Mouse (Mus musculus): ENCODE data around the gene Pan3. TPM values are rescaled to one million over a fixed set of nuclear protein-coding genes. Genes with fewer than 3 reads are reported as not detected.
"Not testable (repeated sequence)": the region's sequence is repeated elsewhere in the genome, so short reads cannot be mapped to it uniquely, and the experiment has no call there.

The Pan3 gene
- polyA plus RNA-seq, 1 experiment from 2014 or later, result 53.7 TPM

DNA sequence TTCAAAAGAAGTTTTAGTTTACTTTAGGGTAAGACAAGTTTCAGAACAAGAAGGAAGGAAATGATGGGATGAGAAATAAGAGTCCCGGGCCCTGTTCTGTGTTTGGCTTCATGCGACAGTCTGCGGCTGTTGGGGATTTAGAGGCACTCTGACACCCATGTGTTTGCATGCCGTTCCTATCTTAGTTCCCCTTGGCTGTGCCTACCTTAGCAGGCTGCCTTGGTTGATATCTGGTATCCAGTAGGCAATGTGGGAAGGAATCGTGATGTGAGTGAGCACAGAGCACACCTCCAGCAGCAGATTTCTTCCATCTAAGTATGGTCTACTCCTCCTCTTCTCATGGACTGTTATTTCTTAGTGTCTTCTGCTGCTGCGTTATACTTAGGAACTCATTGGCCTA lies 102.1 kb downstream of the Pan3 start:
- Histone ChIP-seq H3K27me3 (ENCODE audit: control insufficient read depth, insufficient read depth, low read length) (no peaks in the 10 kb centered on the region), H3K9ac (ENCODE audit: low read length) (no peak overlapping the region), H3K36me3 (ENCODE audit: control insufficient read depth, insufficient read depth, low read length) (peaks cover 3% of the 10 kb centered on the region), H3K4me1 (ENCODE audit: control insufficient read depth, insufficient read depth, low read length) (no peaks in the 10 kb centered on the region), H3K4me2 (ENCODE audit: low read depth, severe bottlenecking) (no peak overlapping the region), H3K9me3 (ENCODE audit: control insufficient read depth, low read length) (no peaks in the 10 kb centered on the region), H3K27ac (replicated peaks; ENCODE audit: low read depth, low read length) (no peak overlapping the region), H3K4me3 (ENCODE audit: low read depth, low read length) (no peak overlapping the region)
- 96% methylated on average over 6 of the region's 6 CpGs for WGBS
- ATAC-seq (ENCODE audit: insufficient number of reproducible peaks, low FRiP score, low TSS enrichment, low read depth) (no peak), DNase-seq (ENCODE audit: low spot score) (no peak)

DNA sequence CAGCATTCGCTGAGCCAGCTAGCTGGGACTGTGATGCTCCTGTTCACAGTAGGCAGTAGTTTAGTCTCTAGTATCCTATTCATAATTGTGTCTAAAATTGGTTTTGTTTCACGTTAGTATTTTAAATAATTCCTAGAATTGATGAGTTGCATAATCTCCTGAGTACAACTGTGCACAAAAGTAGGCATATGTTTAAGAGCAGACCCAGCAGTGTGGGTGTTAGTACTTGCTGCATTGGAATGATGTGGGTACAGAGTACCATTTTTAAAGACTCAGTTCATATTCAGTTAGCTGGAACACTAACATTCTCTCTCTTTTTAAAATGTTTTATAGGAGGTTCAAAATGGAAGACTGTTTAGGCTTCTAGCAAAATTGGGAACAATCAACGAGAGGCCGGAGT lies 109.4 kb downstream of the Pan3 start:
- ATAC-seq (ENCODE audit: insufficient number of reproducible peaks, low FRiP score, low TSS enrichment, low read depth) (no peak), DNase-seq (ENCODE audit: low spot score) (no peak)
- no peak overlapping the region for H3K9ac ChIP-seq (ENCODE audit: low read length)
- no peak overlapping the region for H3K4me3 ChIP-seq (ENCODE audit: low read depth, low read length)
- H3K9me3 ChIP-seq (ENCODE audit: control insufficient read depth, low read length), result no peaks in the 10 kb centered on the region
- no peak overlapping the region for H3K27ac ChIP-seq (replicated peaks; ENCODE audit: low read depth, low read length)
- no peaks in the 10 kb centered on the region for H3K4me1 ChIP-seq (ENCODE audit: control insufficient read depth, insufficient read depth, low read length)
- 97% methylated on average over 4 of the region's 4 CpGs for WGBS
- H3K27me3 ChIP-seq (ENCODE audit: control insufficient read depth, insufficient read depth, low read length), result no peaks in the 10 kb centered on the region
- H3K36me3 ChIP-seq (ENCODE audit: control insufficient read depth, insufficient read depth, low read length), result peaks cover 5% of the 10 kb centered on the region
- no peak overlapping the region for H3K4me2 ChIP-seq (ENCODE audit: low read depth, severe bottlenecking)

GRCm38 (mm10) chr5:147539815-147540214 lies 109.9 kb downstream of the Pan3 start:
- Histone ChIP-seq H3K9me3 (ENCODE audit: control insufficient read depth, low read length) (no peaks in the 10 kb centered on the region), H3K4me3 (ENCODE audit: low read depth, low read length) (no peak overlapping the region), H3K27ac (replicated peaks; ENCODE audit: low read depth, low read length) (no peak overlapping the region), H3K27me3 (ENCODE audit: control insufficient read depth, insufficient read depth, low read length) (no peaks in the 10 kb centered on the region), H3K9ac (ENCODE audit: low read length) (no peak overlapping the region), H3K4me1 (ENCODE audit: control insufficient read depth, insufficient read depth, low read length) (no peaks in the 10 kb centered on the region), H3K36me3 (ENCODE audit: control insufficient read depth, insufficient read depth, low read length) (peaks cover 6% of the 10 kb centered on the region), H3K4me2 (ENCODE audit: low read depth, severe bottlenecking) (no peak overlapping the region)
- WGBS, result 91% methylated on average over 4 of the region's 4 CpGs
- DNase-seq (ENCODE audit: low spot score) (no peak), ATAC-seq (ENCODE audit: insufficient number of reproducible peaks, low FRiP score, low TSS enrichment, low read depth) (no peak)

DNA sequence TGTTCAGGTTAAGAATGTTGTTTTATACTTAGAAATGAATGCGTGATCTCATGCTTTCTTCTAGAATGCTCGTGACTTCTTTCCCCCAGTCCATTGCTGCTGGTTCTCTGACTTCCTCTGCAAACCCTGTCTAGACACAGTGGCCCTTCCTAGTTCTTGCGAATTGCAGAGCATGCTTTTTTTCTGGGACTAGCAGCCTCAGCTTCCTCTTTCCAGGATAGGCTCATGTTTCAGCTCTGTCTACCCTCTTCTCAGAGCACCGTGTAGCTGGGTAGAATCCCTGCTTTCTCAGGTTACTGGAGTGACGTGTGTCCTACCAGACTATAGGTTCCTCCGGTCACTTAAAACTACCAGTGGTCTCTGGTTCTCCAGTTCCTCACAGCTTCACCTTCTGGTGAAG lies 112.3 kb downstream of the Pan3 start:
- Histone ChIP-seq H3K27me3 (ENCODE audit: control insufficient read depth, insufficient read depth, low read length) (no peaks in the 10 kb centered on the region), H3K36me3 (ENCODE audit: control insufficient read depth, insufficient read depth, low read length) (peaks cover 4% of the 10 kb centered on the region), H3K27ac (replicated peaks; ENCODE audit: low read depth, low read length) (no peak overlapping the region), H3K4me1 (ENCODE audit: control insufficient read depth, insufficient read depth, low read length) (no peaks in the 10 kb centered on the region), H3K9ac (ENCODE audit: low read length) (no peak overlapping the region), H3K4me3 (ENCODE audit: low read depth, low read length) (no peak overlapping the region), H3K9me3 (ENCODE audit: control insufficient read depth, low read length) (no peaks in the 10 kb centered on the region), H3K4me2 (ENCODE audit: low read depth, severe bottlenecking) (no peak overlapping the region)
- no peak for DNase-seq (ENCODE audit: low spot score)
- WGBS, result 72% methylated on average over 6 of the region's 6 CpGs
- ATAC-seq (ENCODE audit: insufficient number of reproducible peaks, low FRiP score, low TSS enrichment, low read depth), result no peak

DNA sequence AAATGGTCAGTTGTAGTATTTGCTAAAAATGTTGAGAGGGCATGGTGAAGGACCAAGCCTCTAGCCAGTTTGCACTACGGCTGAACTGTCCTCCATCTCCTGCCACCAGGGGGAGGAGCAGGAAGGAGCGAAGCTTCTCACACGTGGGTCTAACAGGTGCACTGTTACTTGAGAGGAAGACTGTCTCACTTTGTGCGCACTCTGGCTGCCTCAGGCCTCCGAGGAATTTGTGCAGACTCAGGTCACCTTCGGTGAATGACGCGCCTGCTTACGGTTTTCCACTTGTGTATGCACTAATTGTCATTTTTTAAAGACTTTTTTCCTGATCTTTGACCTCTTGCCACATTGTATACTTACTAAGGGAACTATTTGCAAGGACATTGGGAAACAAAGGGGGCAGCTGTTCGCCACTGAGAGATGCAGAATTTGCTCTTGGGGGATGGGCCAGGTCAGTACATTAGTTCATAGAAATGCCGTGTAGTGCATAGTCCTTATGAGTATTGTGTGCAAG lies 115.8 kb downstream of the Pan3 start:
- H3K36me3 ChIP-seq (ENCODE audit: control insufficient read depth, insufficient read depth, low read length), result peaks cover 8% of the 10 kb centered on the region
- H3K4me3 ChIP-seq (ENCODE audit: low read depth, low read length), result no peak overlapping the region
- H3K9ac ChIP-seq (ENCODE audit: low read length), result no peak overlapping the region
- H3K27me3 ChIP-seq (ENCODE audit: control insufficient read depth, insufficient read depth, low read length), result no peaks in the 10 kb centered on the region
- no peak for ATAC-seq (ENCODE audit: insufficient number of reproducible peaks, low FRiP score, low TSS enrichment, low read depth)
- no peak overlapping the region for H3K27ac ChIP-seq (replicated peaks; ENCODE audit: low read depth, low read length)
- H3K4me2 ChIP-seq (ENCODE audit: low read depth, severe bottlenecking), result no peak overlapping the region
- WGBS, result 75% methylated on average over 11 of the region's 11 CpGs
- no peak for DNase-seq (ENCODE audit: low spot score)
- no peaks in the 10 kb centered on the region for H3K4me1 ChIP-seq (ENCODE audit: control insufficient read depth, insufficient read depth, low read length)
- H3K9me3 ChIP-seq (ENCODE audit: control insufficient read depth, low read length), result no peaks in the 10 kb centered on the region

DNA sequence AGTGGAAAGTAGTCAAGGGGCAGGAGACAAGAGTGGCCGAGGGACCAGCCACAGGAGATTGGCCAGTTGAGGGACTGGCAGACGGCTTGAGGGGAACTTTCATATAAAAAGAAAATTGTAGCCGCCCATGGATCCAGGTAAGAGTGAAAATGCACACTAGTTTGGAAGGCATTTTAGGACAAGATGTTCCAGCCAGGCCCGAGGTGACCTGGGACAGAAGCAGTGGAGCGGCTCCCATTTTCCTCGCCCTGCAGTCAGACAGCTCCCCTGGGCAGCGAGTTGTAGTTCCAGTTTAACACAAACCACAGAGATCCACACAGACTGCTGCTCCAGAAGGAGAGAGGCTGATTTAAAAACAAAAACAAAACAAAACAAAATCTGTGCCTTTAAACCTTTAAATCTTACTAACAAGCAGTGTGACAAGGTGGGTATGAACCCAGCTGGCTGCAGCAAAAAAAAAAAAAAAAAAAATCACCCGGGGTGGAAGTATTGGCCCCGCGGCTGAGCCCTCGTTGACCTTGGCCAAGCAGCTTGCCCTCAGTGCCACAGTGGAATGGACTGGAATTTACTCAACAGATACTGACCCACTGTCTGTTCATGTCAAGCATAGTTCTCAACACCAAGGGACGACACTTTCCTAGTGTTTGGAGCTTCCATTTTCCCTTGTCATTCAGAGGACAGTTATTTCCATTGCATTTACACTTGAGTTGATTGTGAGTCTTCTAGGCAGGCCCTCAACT lies 119.2 kb downstream of the Pan3 start:
- H3K9ac ChIP-seq (ENCODE audit: low read length), result no peak overlapping the region
- peaks cover 9% of the 10 kb centered on the region for H3K4me1 ChIP-seq (ENCODE audit: control insufficient read depth, insufficient read depth, low read length)
- no peaks in the 10 kb centered on the region for H3K9me3 ChIP-seq (ENCODE audit: control insufficient read depth, low read length)
- DNase-seq (ENCODE audit: low spot score) (no peak), ATAC-seq (ENCODE audit: insufficient number of reproducible peaks, low FRiP score, low TSS enrichment, low read depth) (no peak)
- WGBS, result 88% methylated on average over 12 of the region's 12 CpGs
- H3K36me3 ChIP-seq (ENCODE audit: control insufficient read depth, insufficient read depth, low read length), result peaks cover 7% of the 10 kb centered on the region
- H3K4me3 ChIP-seq (ENCODE audit: low read depth, low read length), result no peak overlapping the region
- no peak overlapping the region for H3K4me2 ChIP-seq (ENCODE audit: low read depth, severe bottlenecking)
- no peak overlapping the region for H3K27ac ChIP-seq (replicated peaks; ENCODE audit: low read depth, low read length)
- H3K27me3 ChIP-seq (ENCODE audit: control insufficient read depth, insufficient read depth, low read length), result no peaks in the 10 kb centered on the region

DNA sequence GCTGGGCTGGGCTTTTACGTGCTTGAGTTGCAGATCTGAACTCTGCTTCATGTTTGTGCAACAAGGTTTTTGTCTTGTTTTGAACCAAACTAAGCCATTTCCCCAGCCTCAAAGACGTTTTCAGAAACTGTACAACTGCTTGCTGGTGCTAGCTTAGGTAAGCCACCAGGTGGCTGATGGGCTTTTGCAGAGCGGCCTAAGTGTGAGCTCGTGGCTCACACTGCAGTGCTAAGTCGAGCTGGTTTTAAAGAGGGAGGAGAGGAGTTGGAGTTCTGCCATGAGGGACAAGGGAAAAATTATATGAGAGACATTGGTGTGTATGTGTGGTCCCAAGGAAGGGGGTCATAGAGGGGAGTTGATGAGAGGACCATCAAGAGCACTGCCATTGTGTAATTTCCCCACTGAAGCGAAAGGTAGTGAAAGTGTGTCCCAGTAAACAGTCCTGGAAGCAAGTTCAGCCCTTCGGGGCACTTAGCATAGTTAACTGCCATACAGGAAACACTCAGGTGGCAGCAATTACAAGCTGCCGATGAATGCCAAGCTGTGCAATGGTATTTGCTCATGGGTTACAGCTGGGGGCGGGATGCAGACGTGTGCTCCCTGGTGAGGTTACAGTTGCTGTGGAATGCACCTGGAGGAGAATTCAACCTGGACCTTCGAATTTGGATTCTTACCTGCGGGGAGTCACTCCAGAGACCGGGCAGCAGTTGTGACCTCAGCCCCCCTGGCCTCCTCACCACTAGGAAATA lies 122.1 kb downstream of the Pan3 start:
- H3K27me3 ChIP-seq (ENCODE audit: control insufficient read depth, insufficient read depth, low read length), result no peaks in the 10 kb centered on the region
- H3K4me2 ChIP-seq (ENCODE audit: low read depth, severe bottlenecking), result no peak overlapping the region
- H3K4me1 ChIP-seq (ENCODE audit: control insufficient read depth, insufficient read depth, low read length), result peaks cover 12% of the 10 kb centered on the region
- WGBS, result 66% methylated on average over 13 of the region's 13 CpGs
- H3K27ac ChIP-seq (replicated peaks; ENCODE audit: low read depth, low read length), result no peak overlapping the region
- DNase-seq (ENCODE audit: low spot score) (no peak), ATAC-seq (ENCODE audit: insufficient number of reproducible peaks, low FRiP score, low TSS enrichment, low read depth) (no peak)
- H3K9me3 ChIP-seq (ENCODE audit: control insufficient read depth, low read length), result no peaks in the 10 kb centered on the region
- no peak overlapping the region for H3K4me3 ChIP-seq (ENCODE audit: low read depth, low read length)
- H3K36me3 ChIP-seq (ENCODE audit: control insufficient read depth, insufficient read depth, low read length), result peaks cover 5% of the 10 kb centered on the region; the same call in 1 of the 2 replicates
- H3K9ac ChIP-seq (ENCODE audit: low read length), result no peak overlapping the region

DNA sequence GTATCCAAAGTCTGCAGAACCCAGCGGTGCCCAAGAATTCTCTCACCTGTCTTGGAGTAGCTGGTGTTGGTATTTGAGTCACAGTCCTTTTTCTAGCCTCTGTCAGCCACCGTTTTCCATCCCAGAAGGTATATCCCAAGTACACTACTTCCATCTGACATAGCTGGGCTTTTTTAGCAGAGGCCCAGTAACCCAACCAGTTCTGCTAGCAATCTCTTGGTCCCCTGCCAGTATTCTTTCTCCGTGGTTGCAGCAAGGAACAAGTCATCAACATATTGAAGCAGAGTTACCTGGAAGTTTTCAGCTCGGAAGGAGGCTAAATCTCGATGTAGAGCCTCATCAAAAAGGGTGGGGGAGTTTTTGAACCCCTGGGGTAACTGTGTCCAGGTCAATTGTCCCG lies 127.7 kb downstream of the Pan3 start:
- 86% methylated on average over 5 of the region's 6 CpGs for WGBS
- not testable (repeated sequence) for DNase-seq (ENCODE audit: low spot score); ATAC-seq (ENCODE audit: insufficient number of reproducible peaks, low FRiP score, low TSS enrichment, low read depth); H3K4me3 ChIP-seq (ENCODE audit: low read depth, low read length); H3K27ac ChIP-seq (replicated peaks; ENCODE audit: low read depth, low read length); H3K27me3 ChIP-seq (ENCODE audit: control insufficient read depth, insufficient read depth, low read length); H3K4me1 ChIP-seq (ENCODE audit: control insufficient read depth, insufficient read depth, low read length); H3K9me3 ChIP-seq (ENCODE audit: control insufficient read depth, low read length); H3K4me2 ChIP-seq (ENCODE audit: low read depth, severe bottlenecking); H3K36me3 ChIP-seq (ENCODE audit: control insufficient read depth, insufficient read depth, low read length); H3K9ac ChIP-seq (ENCODE audit: low read length)

Measured in limb, embryonic 11.5 days (tissue).